10 mouse cellular contexts compared by ENCODE assay signal in the genomic region with DNA sequence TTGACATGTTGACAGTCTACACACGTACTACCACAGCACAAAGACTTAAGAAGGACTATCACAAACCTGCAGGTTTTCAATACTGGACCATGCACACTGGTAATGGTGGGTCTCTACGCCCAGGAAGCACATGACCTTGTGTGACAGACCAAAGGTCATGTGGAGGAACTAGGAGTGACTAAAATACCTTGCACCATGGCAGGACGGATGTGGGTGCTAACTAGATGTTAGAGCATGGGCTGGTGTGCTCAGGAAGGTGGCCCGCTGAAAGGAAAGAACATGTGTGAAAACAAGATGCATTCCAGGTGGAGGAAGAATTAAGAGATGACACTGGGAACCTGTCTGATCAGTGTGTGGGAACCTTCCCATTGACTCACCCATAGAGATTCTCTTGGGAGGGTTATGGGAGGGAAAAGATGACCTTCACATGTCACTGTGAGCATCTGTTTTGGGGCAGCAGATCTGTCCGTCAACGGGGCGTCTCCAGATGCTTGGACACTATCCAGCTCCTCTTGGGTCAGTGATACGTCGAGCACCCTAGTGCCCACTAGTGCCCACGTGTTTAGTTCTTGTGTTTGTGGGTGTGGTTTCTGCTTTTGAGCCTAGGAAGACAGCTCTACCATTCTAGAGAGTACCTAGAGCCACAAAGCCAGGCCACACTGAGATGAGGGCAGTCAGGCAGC. TPM values are rescaled to one million over a fixed set of nuclear protein-coding genes. Genes with fewer than 3 reads are reported as not detected.
DNase-seq lines count a peak whose midpoint lies in the region; ATAC-seq lines count a peak whose summit lies in the region.
"Had no signal": no experiment of that assay in that cellular context is flagged by ENCODE, and none has a peak within 500 bp of the region (broad histone marks: within the 10 kb centered on the region; RNA-seq: fewer than 3 reads in every experiment).

No protein-coding gene starts in this region.

- no peak overlapping the region for H3K4me3 ChIP-seq in forebrain, embryonic 12.5 days (replicated peaks)
- H3K4me3 ChIP-seq in forebrain, embryonic 16.5 days (replicated peaks; ENCODE audit: low read length) = no peak overlapping the region
- H3K4me3 ChIP-seq in hindbrain, embryonic 13.5 days = no peak overlapping the region
- H3K4me3 ChIP-seq in hindbrain, embryonic 12.5 days = no peak overlapping the region
- no peak overlapping the region for H3K4me3 ChIP-seq in neural tube, embryonic 13.5 days

- no peaks in the 10 kb centered on the region for H3K27me3 ChIP-seq in forebrain, embryonic 12.5 days
- no peaks in the 10 kb centered on the region for H3K27me3 ChIP-seq in forebrain, embryonic 16.5 days (replicated peaks; ENCODE audit: control insufficient read depth, insufficient read depth, low read length)
- H3K27me3 ChIP-seq in hindbrain, embryonic 13.5 days = no peaks in the 10 kb centered on the region
- no peaks in the 10 kb centered on the region for H3K27me3 ChIP-seq in hindbrain, embryonic 12.5 days
- no peaks in the 10 kb centered on the region for H3K27me3 ChIP-seq in neural tube, embryonic 13.5 days

- peaks cover 52% of the 10 kb centered on the region for H3K4me1 ChIP-seq in forebrain, embryonic 12.5 days
- peaks cover 43% of the 10 kb centered on the region for H3K4me1 ChIP-seq in forebrain, embryonic 16.5 days (replicated peaks; ENCODE audit: control insufficient read depth, insufficient read depth, low read length)
- H3K4me1 ChIP-seq in hindbrain, embryonic 13.5 days (replicated peaks) = peaks cover 64% of the 10 kb centered on the region
- H3K4me1 ChIP-seq in hindbrain, embryonic 12.5 days = peaks cover 44% of the 10 kb centered on the region
- H3K4me1 ChIP-seq in neural tube, embryonic 13.5 days (replicated peaks) = peaks cover 60% of the 10 kb centered on the region

- no peaks in the 10 kb centered on the region for H3K9me3 ChIP-seq in forebrain, embryonic 12.5 days
- H3K9me3 ChIP-seq in forebrain, embryonic 16.5 days (ENCODE audit: control insufficient read depth, low read length) = no peaks in the 10 kb centered on the region
- H3K9me3 ChIP-seq in hindbrain, embryonic 13.5 days = no peaks in the 10 kb centered on the region
- H3K9me3 ChIP-seq in hindbrain, embryonic 12.5 days (replicated peaks) = no peaks in the 10 kb centered on the region
- H3K9me3 ChIP-seq in neural tube, embryonic 13.5 days = no peaks in the 10 kb centered on the region

- ATAC-seq in forebrain, embryonic 12.5 days (ENCODE audit: low FRiP score) = no peak
- ATAC-seq in forebrain, embryonic 16.5 days = no peak
- ATAC-seq in hindbrain, embryonic 13.5 days (ENCODE audit: low FRiP score) = no peak
- ATAC-seq in hindbrain, embryonic 12.5 days (ENCODE audit: low FRiP score) = no peak
- ATAC-seq in neural tube, embryonic 13.5 days (ENCODE audit: low read depth) = no peak

- WGBS in forebrain, embryonic 12.5 days = 93% methylated on average over 10 of the region's 10 CpGs
- 83% methylated on average over 10 of the region's 10 CpGs for WGBS in forebrain, embryonic 16.5 days
- 82% methylated on average over 10 of the region's 10 CpGs for WGBS in hindbrain, embryonic 13.5 days
- WGBS in hindbrain, embryonic 12.5 days = 80% methylated on average over 10 of the region's 10 CpGs
- 85% methylated on average over 10 of the region's 10 CpGs for WGBS in neural tube, embryonic 13.5 days

- peak overlapping the region; percentile 42 for H3K27ac ChIP-seq in forebrain, embryonic 12.5 days
- H3K27ac ChIP-seq in forebrain, embryonic 16.5 days (ENCODE audit: low read length) = no peak overlapping the region
- peak overlapping the region; percentile 58; the same call in 1 of the 2 replicates for H3K27ac ChIP-seq in hindbrain, embryonic 13.5 days
- H3K27ac ChIP-seq in hindbrain, embryonic 12.5 days = no peak overlapping the region
- H3K27ac ChIP-seq in neural tube, embryonic 13.5 days (replicated peaks) = 0 out of 2 replicates have a peak overlapping the region, but pooled peaks have one; percentile 46

- no peak overlapping the region for H3K4me2 ChIP-seq in forebrain, embryonic 12.5 days
- no peak overlapping the region for H3K4me2 ChIP-seq in forebrain, embryonic 16.5 days (ENCODE audit: low read length)
- H3K4me2 ChIP-seq in hindbrain, embryonic 13.5 days = no peak overlapping the region
- no peak overlapping the region for H3K4me2 ChIP-seq in hindbrain, embryonic 12.5 days (replicated peaks)
- no peak overlapping the region for H3K4me2 ChIP-seq in neural tube, embryonic 13.5 days

- H3K9ac ChIP-seq in forebrain, embryonic 12.5 days = no peak overlapping the region
- no peak overlapping the region for H3K9ac ChIP-seq in forebrain, embryonic 16.5 days (replicated peaks; ENCODE audit: low read depth, low read length)
- H3K9ac ChIP-seq in hindbrain, embryonic 13.5 days = 0 out of 2 replicates have a peak overlapping the region, but pooled peaks have one; percentile 3
- no peak overlapping the region for H3K9ac ChIP-seq in hindbrain, embryonic 12.5 days
- no peak overlapping the region for H3K9ac ChIP-seq in neural tube, embryonic 13.5 days

- DNase-seq in neural tube, embryonic 10.5 days (ENCODE audit: extremely low spot score, low spot score) = no peak
- no peak for DNase-seq in frontal cortex, adult 2 months (ENCODE audit: extremely low spot score in 1 of 2, low spot score in 1 of 2)
- DNase-seq in layer of hippocampus, adult 11-12 months (ENCODE audit: low spot score) = no peak
- DNase-seq: layer of hippocampus, adult 9-11 months; liver had no signal

- H3K36me3 ChIP-seq in forebrain, embryonic 12.5 days (replicated peaks) = no peaks in the 10 kb centered on the region
- H3K36me3 ChIP-seq in forebrain, embryonic 16.5 days (ENCODE audit: control insufficient read depth, insufficient read depth) = no peaks in the 10 kb centered on the region
- no peaks in the 10 kb centered on the region for H3K36me3 ChIP-seq in hindbrain, embryonic 13.5 days
- 0 out of 2 replicates have a peak, but pooled peaks cover 4% of the 10 kb centered on the region for H3K36me3 ChIP-seq in hindbrain, embryonic 12.5 days
- H3K36me3 ChIP-seq in neural tube, embryonic 13.5 days = no peaks in the 10 kb centered on the region

RNA-seq across cellular contexts. Expression of gene Lrrc75a, which starts 4.5 kb away (rescaled TPM):
- polyA plus RNA-seq in forebrain, embryonic 12.5 days (2016; fragmentation: Nextera tagmentation; extraction: Ambion mirVana) = 12.6 and 15.1 TPM in 2 replicates
- 9.7 and 10.6 TPM in 2 replicates for polyA plus RNA-seq in forebrain, embryonic 16.5 days (2015; fragmentation: Nextera tagmentation; extraction: Ambion mirVana)
- polyA plus RNA-seq in hindbrain, embryonic 13.5 days (2015; fragmentation: Nextera tagmentation; extraction: Ambion mirVana) = 10.0 and 10.4 TPM in 2 replicates
- 18.0 and 19.1 TPM in 2 replicates for polyA plus RNA-seq in hindbrain, embryonic 12.5 days (2016; fragmentation: Nextera tagmentation; extraction: Ambion mirVana)
- polyA plus RNA-seq in neural tube, embryonic 13.5 days (2015; fragmentation: Nextera tagmentation; extraction: Ambion mirVana) = 8.5 and 8.9 TPM in 2 replicates
- 19.9 and 23.7 TPM in 2 replicates for polyA plus RNA-seq in frontal cortex, adult 2 months (2012; rRNA removed)

RNA-seq across cellular contexts. Expression of gene Mmgt2, which starts 4.6 kb away (rescaled TPM):
- 36.8 and 38.1 TPM in 2 replicates for polyA plus RNA-seq in forebrain, embryonic 12.5 days (2016; fragmentation: Nextera tagmentation; extraction: Ambion mirVana)
- 28.5 and 29.2 TPM in 2 replicates for polyA plus RNA-seq in forebrain, embryonic 16.5 days (2015; fragmentation: Nextera tagmentation; extraction: Ambion mirVana)
- 22.8 and 24.9 TPM in 2 replicates for polyA plus RNA-seq in hindbrain, embryonic 13.5 days (2015; fragmentation: Nextera tagmentation; extraction: Ambion mirVana)
- polyA plus RNA-seq in hindbrain, embryonic 12.5 days (2016; fragmentation: Nextera tagmentation; extraction: Ambion mirVana) = 34.5 and 38.7 TPM in 2 replicates
- 21.4 and 25.6 TPM in 2 replicates for polyA plus RNA-seq in neural tube, embryonic 13.5 days (2015; fragmentation: Nextera tagmentation; extraction: Ambion mirVana)
- polyA plus RNA-seq in frontal cortex, adult 2 months (2012; rRNA removed) = 44.4 TPM in 2 replicates

Comparison
In these comparisons a context has a peak if more than half of its experiments do, and no peak if none do; other contexts are left out.
1. H3K27ac ChIP-seq: peak in forebrain, embryonic 12.5 days (single experiment), hindbrain, embryonic 13.5 days (single experiment) and neural tube, embryonic 13.5 days (single experiment); none in forebrain, embryonic 16.5 days (single experiment) and hindbrain, embryonic 12.5 days (single experiment).